Comparison of ENCODE assay signal across 8 mouse cellular contexts in genomic region chr17:22866845-22867481, GRCm38 (mm10). TPM values are rescaled to one million over a fixed set of nuclear protein-coding genes. Genes with fewer than 3 reads are reported as not detected.
DNase-seq lines count a peak whose midpoint lies in the region; ATAC-seq and TF ChIP-seq lines count a peak whose summit lies in the region.

Gene Zfp945 (minus strand): TSS chr17:22867134.

- H3K4me3 ChIP-seq in C2C12 (ENCODE audit: insufficient read depth, poor library complexity, severe bottlenecking) = peak within 1 kb of the TSS; percentile 63
- H3K4me3 ChIP-seq in limb, embryonic 13.5 days = peak within 1 kb of the TSS; percentile 66
- peak within 1 kb of the TSS; percentile 74 for H3K4me3 ChIP-seq in midbrain, embryonic 15.5 days

- TF ChIP-seq CTCF in C2C12 (IDR thresholded peaks at IDR 0.05; ENCODE audit: control insufficient read depth, insufficient read depth, insufficient read length) = no peak

- peaks cover 9% of the 10 kb centered on the region for H3K36me3 ChIP-seq in C2C12 (ENCODE audit: control insufficient read depth, insufficient read depth)
- H3K36me3 ChIP-seq in limb, embryonic 13.5 days = peaks cover 21% of the 10 kb centered on the region
- H3K36me3 ChIP-seq in midbrain, embryonic 15.5 days (replicated peaks) = peaks cover 13% of the 10 kb centered on the region; the same call in 1 of the 2 replicates

- H3K9me3 ChIP-seq in limb, embryonic 13.5 days = peaks cover 3% of the 10 kb centered on the region; the same call in 1 of the 2 replicates
- no peaks in the 10 kb centered on the region for H3K9me3 ChIP-seq in midbrain, embryonic 15.5 days

- peak within 1 kb of the TSS; percentile 85 for H3K27ac ChIP-seq in limb, embryonic 13.5 days
- H3K27ac ChIP-seq in midbrain, embryonic 15.5 days = peak within 1 kb of the TSS; percentile 77

- H3ac ChIP-seq in C2C12 (ENCODE audit: control insufficient read depth, insufficient read length, low read depth) = peak within 1 kb of the TSS; percentile 65

- peak; percentile 86 for ATAC-seq in erythroblast, adult 5-6 weeks (replicated peaks; ENCODE audit: low FRiP score, poor library complexity, severe bottlenecking)
- ATAC-seq in limb, embryonic 13.5 days (ENCODE audit: low FRiP score, low read depth) = peak; percentile 97
- peak; percentile 98 for ATAC-seq in midbrain, embryonic 15.5 days (replicated peaks)

- peaks cover 3% of the 10 kb centered on the region for H3K79me3 ChIP-seq in C2C12 (ENCODE audit: low read depth)

- no peaks in the 10 kb centered on the region for H3K27me3 ChIP-seq in C2C12 (ENCODE audit: control insufficient read depth, insufficient read depth, insufficient read length)
- H3K27me3 ChIP-seq in limb, embryonic 13.5 days = no peaks in the 10 kb centered on the region
- H3K27me3 ChIP-seq in midbrain, embryonic 15.5 days (replicated peaks) = no peaks in the 10 kb centered on the region

- WGBS in limb, embryonic 13.5 days = under 1% methylated on average over 20 of the region's 20 CpGs
- WGBS in midbrain, embryonic 15.5 days = under 1% methylated on average over 20 of the region's 20 CpGs

- peaks cover 12% of the 10 kb centered on the region for H3K4me1 ChIP-seq in limb, embryonic 13.5 days
- peaks cover 14% of the 10 kb centered on the region for H3K4me1 ChIP-seq in midbrain, embryonic 15.5 days

- H3K79me2 ChIP-seq in C2C12 (ENCODE audit: control insufficient read depth, insufficient read depth) = peaks cover 8% of the 10 kb centered on the region

- peak within 1 kb of the TSS; percentile 80 for H3K9ac ChIP-seq in limb, embryonic 13.5 days
- peak within 1 kb of the TSS; percentile 63 for H3K9ac ChIP-seq in midbrain, embryonic 15.5 days

- DNase-seq in brain, adult 2 months (ENCODE audit: low read depth, low spot score) = peak; percentile 91
- DNase-seq in heart, adult 9 months (ENCODE audit: low spot score in 2 of 2) = peak; percentile 76 to 85
- peak; percentile 88 for DNase-seq in kidney, adult 9 months
- DNase-seq in spleen, postnatal 10 days (ENCODE audit: low spot score in 2 of 2) = peak; percentile 27 to 44

- peak within 1 kb of the TSS; percentile 71 for H3K4me2 ChIP-seq in limb, embryonic 13.5 days (replicated peaks)
- H3K4me2 ChIP-seq in midbrain, embryonic 15.5 days = peak within 1 kb of the TSS; percentile 71

TF ChIP-seq in C2C12, 6 proteins besides CTCF, POLR2A, EP300 and RAD21:
- TF ChIP-seq USF1 (IDR thresholded peaks at IDR 0.05; ENCODE audit: low read depth) = no peak
- TF ChIP-seq CEBPB (IDR thresholded peaks at IDR 0.05; ENCODE audit: low read depth) = no peak
- TF ChIP-seq MYOD1 (IDR thresholded peaks at IDR 0.05; ENCODE audit: control insufficient read depth, insufficient read length, low read depth) = no peak
- TF ChIP-seq MAX (IDR thresholded peaks at IDR 0.05) = no peak
- no peak for TF ChIP-seq FOSL1 (IDR thresholded peaks at IDR 0.05; ENCODE audit: insufficient read depth, low read length, poor library complexity, severe bottlenecking)
- no peak for TF ChIP-seq MYOG (IDR thresholded peaks at IDR 0.05; ENCODE audit: control insufficient read depth, extremely low read depth, insufficient read length)

RNA-seq across cellular contexts. Expression of gene Zfp945, which starts in this region (rescaled TPM):
- polyA plus RNA-seq in C2C12 (2012; fragmentation: generic; extraction: Trizol) = 0.88 TPM
- 2.1 and 6.5 TPM in 2 replicates for total RNA-seq in erythroblast, adult 5-6 weeks (2015; ENCODE audit: low replicate concordance)
- 5.4 and 6.2 TPM in 2 replicates for total RNA-seq in erythroblast, adult 5-6 weeks (2017; ENCODE audit: low replicate concordance)
- 28.4 and 29.5 TPM in 2 replicates for polyA plus RNA-seq in limb, embryonic 13.5 days (2015; fragmentation: Nextera tagmentation; extraction: Ambion mirVana)
- 18.3 and 20.2 TPM in 2 replicates for polyA plus RNA-seq in midbrain, embryonic 15.5 days (2015; fragmentation: Nextera tagmentation; extraction: Ambion mirVana)

Comparison
In these comparisons a context has a peak if more than half of its experiments do, and no peak if none do; other contexts are left out.
1. Peak in every context shown above with its lines: DNase-seq, ATAC-seq, H3K4me3 ChIP-seq and H3K27ac ChIP-seq.
2. RNA of gene Zfp945 (polyA plus RNA-seq): 28.4 to 29.5 TPM in limb, embryonic 13.5 days and 18.3 to 20.2 TPM in midbrain, embryonic 15.5 days; 0.88 TPM in C2C12 (single experiment); every median in the first group is over 10 times any median in the second.
3. DNase-seq: peak in every context shown above with its lines; median percentile 91 in brain, adult 2 months; 88 in kidney, adult 9 months; 80 in heart, adult 9 months; 36 in spleen, postnatal 10 days.